In genomic region chr2:71371790-71372189, GRCm38 (mm10) we compare ENCODE assay signal across 16 mouse cellular contexts. TPM values are rescaled to one million over a fixed set of nuclear protein-coding genes. Genes with fewer than 3 reads are reported as not detected.
DNase-seq lines count a peak whose midpoint lies in the region; ATAC-seq and TF ChIP-seq lines count a peak whose summit lies in the region.
"Had no signal": no experiment of that assay in that cellular context is flagged by ENCODE, and none has a peak within 500 bp of the region (broad histone marks: within the 10 kb centered on the region; RNA-seq: fewer than 3 reads in every experiment).

No protein-coding gene starts in this region.

- H3K27ac ChIP-seq in lung, embryonic 14.5 days (ENCODE audit: low read depth), result no peak overlapping the region
- no peak overlapping the region for H3K27ac ChIP-seq in liver, postnatal 0 days (ENCODE audit: low read depth)
- H3K27ac ChIP-seq: heart, embryonic 15.5 days; hindbrain, embryonic 14.5 days; limb, embryonic 12.5 days; liver, embryonic 15.5 days; neural tube, embryonic 12.5 days had no signal

- H3K4me3 ChIP-seq in lung, embryonic 14.5 days (ENCODE audit: low read depth, low read length), result no peak overlapping the region
- no peak overlapping the region for H3K4me3 ChIP-seq in liver, postnatal 0 days (ENCODE audit: low read depth, low read length)
- H3K4me3 ChIP-seq: heart, embryonic 15.5 days; limb, embryonic 12.5 days; liver, embryonic 15.5 days; neural tube, embryonic 12.5 days had no signal

- H3K9me3 ChIP-seq in lung, embryonic 14.5 days (ENCODE audit: low read depth, low read length), result no peaks in the 10 kb centered on the region
- H3K9me3 ChIP-seq in liver, postnatal 0 days (ENCODE audit: low read length), result no peaks in the 10 kb centered on the region
- H3K9me3 ChIP-seq: heart, embryonic 15.5 days; limb, embryonic 12.5 days; liver, embryonic 15.5 days; neural tube, embryonic 12.5 days had no signal

- H3K36me3 ChIP-seq in lung, embryonic 14.5 days (ENCODE audit: insufficient read depth), result no peaks in the 10 kb centered on the region
- H3K36me3 ChIP-seq in liver, postnatal 0 days (replicated peaks; ENCODE audit: insufficient read depth, low read length), result no peaks in the 10 kb centered on the region
- H3K36me3 ChIP-seq: heart, embryonic 15.5 days; limb, embryonic 12.5 days; liver, embryonic 15.5 days; neural tube, embryonic 12.5 days had no signal

- H3K4me1 ChIP-seq in lung, embryonic 14.5 days (ENCODE audit: insufficient read depth), result peaks cover 2% of the 10 kb centered on the region; the same call in 1 of the 2 replicates
- H3K4me1 ChIP-seq in liver, postnatal 0 days (ENCODE audit: insufficient read depth), result peaks cover 13% of the 10 kb centered on the region; the same call in 1 of the 2 replicates

- no peak for ATAC-seq in lung, embryonic 14.5 days (ENCODE audit: insufficient read depth)
- no peak for ATAC-seq in liver, postnatal 0 days
- ATAC-seq: intestine, postnatal 0 days; midbrain, embryonic 16.5 days had no signal

- no peak for TF ChIP-seq EP300 in liver, postnatal 0 days (IDR thresholded peaks at IDR 0.05; ENCODE audit: low read depth)

- no peaks in the 10 kb centered on the region for H3K27me3 ChIP-seq in lung, embryonic 14.5 days (ENCODE audit: insufficient read depth, low read length)
- no peaks in the 10 kb centered on the region for H3K27me3 ChIP-seq in liver, postnatal 0 days (ENCODE audit: insufficient read depth, low read length)
- H3K27me3 ChIP-seq: heart, embryonic 15.5 days; limb, embryonic 12.5 days; liver, embryonic 15.5 days; neural tube, embryonic 12.5 days had no signal

- intact Hi-C loops in heart, postnatal 10 days (cut with DNase I), result no loop called here

- TF ChIP-seq CTCF in lung, embryonic 14.5 days (IDR thresholded peaks at IDR 0.05; ENCODE audit: low read depth), result no peak
- TF ChIP-seq CTCF in liver, postnatal 0 days (IDR thresholded peaks at IDR 0.05; ENCODE audit: low read depth), result no peak

- no peak overlapping the region for H3K4me2 ChIP-seq in lung, embryonic 14.5 days
- no peak overlapping the region for H3K4me2 ChIP-seq in liver, postnatal 0 days (ENCODE audit: low read depth, low read length)
- H3K4me2 ChIP-seq: heart, embryonic 15.5 days; hindbrain, embryonic 14.5 days; limb, embryonic 12.5 days; liver, embryonic 15.5 days; neural tube, embryonic 12.5 days had no signal

- 53% methylated on average over 5 of the region's 5 CpGs for WGBS in lung, embryonic 14.5 days
- WGBS in liver, postnatal 0 days (ENCODE audit: insufficient replicate concordance), result 76% methylated on average over 5 of the region's 5 CpGs

- no peak overlapping the region for H3K9ac ChIP-seq in lung, embryonic 14.5 days
- H3K9ac ChIP-seq in liver, postnatal 0 days (replicated peaks), result no peak overlapping the region
- H3K9ac ChIP-seq: heart, embryonic 15.5 days; hindbrain, embryonic 14.5 days; limb, embryonic 12.5 days; liver, embryonic 15.5 days; neural tube, embryonic 12.5 days had no signal

- peak; percentile 28 for DNase-seq in lung, embryonic 14.5 days
- no peak for DNase-seq in lung, postnatal 36 days
- peak; percentile 86 for DNase-seq in NIH3T3 (ENCODE audit: low read depth)
- DNase-seq in left cerebral cortex, adult 18-20 months (ENCODE audit: low spot score in 2 of 2), result peak; percentile 29 to 50
- DNase-seq in liver, postnatal 0 days, result no peak
- no peak for DNase-seq in heart, postnatal 10 days
- no peak for DNase-seq in spleen, postnatal 14 days (ENCODE audit: low spot score in 2 of 2)
- DNase-seq: cerebellum, adult 18-20 months; kidney, postnatal 25 days had no signal

RNA-seq across cellular contexts. Expression of gene Slc25a12, which starts 4.2 kb away (rescaled TPM):
- 29.1 and 32.2 TPM in 2 replicates for polyA plus RNA-seq in lung, embryonic 14.5 days (2014; fragmentation: Nextera tagmentation; extraction: Ambion mirVana)
- total RNA-seq in left cerebral cortex, adult 18-20 months (2021), result 100 to 1,000 TPM; 152 to 167 TPM
- polyA plus RNA-seq in liver, postnatal 0 days (2015; fragmentation: Nextera tagmentation; extraction: Ambion mirVana), result 20.5 and 21.0 TPM in 2 replicates
- 100 to 1,000 TPM; 213 to 220 TPM for total RNA-seq in heart, postnatal 10 days (2021)

RNA-seq across cellular contexts. Expression of gene Hat1, which starts 17.0 kb away (rescaled TPM):
- 147 and 149 TPM in 2 replicates for polyA plus RNA-seq in lung, embryonic 14.5 days (2014; fragmentation: Nextera tagmentation; extraction: Ambion mirVana)
- 10 to 100 TPM; 20.5 to 20.8 TPM for total RNA-seq in left cerebral cortex, adult 18-20 months (2021)
- polyA plus RNA-seq in liver, postnatal 0 days (2015; fragmentation: Nextera tagmentation; extraction: Ambion mirVana), result 49.2 and 53.6 TPM in 2 replicates
- total RNA-seq in heart, postnatal 10 days (2021), result 10 to 100 TPM; 40.7 to 48.3 TPM

Comparison
In these comparisons a context has a peak if more than half of its experiments do, and no peak if none do; other contexts are left out.
1. DNase-seq: peak in lung, embryonic 14.5 days (single experiment), NIH3T3 (single experiment) and left cerebral cortex, adult 18-20 months (2 of 2); none in lung, postnatal 36 days (single experiment), liver, postnatal 0 days (single experiment), heart, postnatal 10 days (0 of 2) and spleen, postnatal 14 days (0 of 2).